Mouse (Mus musculus): ENCODE data around the gene Akt3. TPM values are rescaled to one million over a fixed set of nuclear protein-coding genes. Genes with fewer than 3 reads are reported as not detected.
A peak's percentile ranks its signal among the peaks of the same experiment; 100 is the strongest.

The Akt3 gene
- polyA plus RNA-seq, 2 experiments: 7.2 to 14.5 TPM

DNA sequence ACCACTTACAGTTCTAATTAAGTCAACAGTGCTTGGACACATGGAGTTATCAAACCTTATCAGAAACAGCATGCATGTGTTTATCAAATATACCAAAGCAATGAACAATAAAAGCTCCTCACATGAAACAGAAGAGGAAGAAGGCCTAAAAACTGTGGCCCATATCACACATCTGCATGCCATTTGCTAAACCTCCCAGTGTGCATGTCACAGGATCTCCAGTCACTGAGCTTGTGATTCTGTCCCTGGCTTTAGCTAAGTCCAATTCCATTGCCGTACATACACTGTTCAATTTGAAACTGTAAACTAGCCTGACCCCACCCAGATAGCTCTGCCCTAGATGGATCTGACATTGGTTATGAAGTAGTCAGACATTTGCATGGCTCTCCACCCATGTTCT lies 9.6 kb upstream of the Akt3 start:
- H3K4me1 ChIP-seq (ENCODE audit: control insufficient read depth, insufficient read depth, low read length): no peaks in the 10 kb centered on the region
- no peaks in the 10 kb centered on the region for H3K36me3 ChIP-seq (ENCODE audit: control insufficient read depth, insufficient read depth, low read length)
- H3K9me3 ChIP-seq (ENCODE audit: control insufficient read depth, low read length): no peaks in the 10 kb centered on the region
- no peaks in the 10 kb centered on the region for H3K27me3 ChIP-seq (ENCODE audit: control insufficient read depth, insufficient read depth, low read length)
- no peak for DNase-seq (ENCODE audit: low spot score)
- 67% methylated on average over 1 of the region's 1 CpGs for WGBS
- H3K9ac ChIP-seq (ENCODE audit: low read depth, low read length, severe bottlenecking): no peak overlapping the region
- no peak for TF ChIP-seq POLR2A (IDR thresholded peaks at IDR 0.05; ENCODE audit: borderline replicate concordance, extremely low read depth, insufficient read depth, insufficient read length)
- ATAC-seq (ENCODE audit: low FRiP score, low read depth): no peak
- H3K4me2 ChIP-seq (replicated peaks; ENCODE audit: low read depth, low read length, severe bottlenecking): no peak overlapping the region
- H3K27ac ChIP-seq (replicated peaks; ENCODE audit: low read depth, low read length): no peak overlapping the region
- H3K4me3 ChIP-seq (replicated peaks; ENCODE audit: low read length): no peak overlapping the region

DNA sequence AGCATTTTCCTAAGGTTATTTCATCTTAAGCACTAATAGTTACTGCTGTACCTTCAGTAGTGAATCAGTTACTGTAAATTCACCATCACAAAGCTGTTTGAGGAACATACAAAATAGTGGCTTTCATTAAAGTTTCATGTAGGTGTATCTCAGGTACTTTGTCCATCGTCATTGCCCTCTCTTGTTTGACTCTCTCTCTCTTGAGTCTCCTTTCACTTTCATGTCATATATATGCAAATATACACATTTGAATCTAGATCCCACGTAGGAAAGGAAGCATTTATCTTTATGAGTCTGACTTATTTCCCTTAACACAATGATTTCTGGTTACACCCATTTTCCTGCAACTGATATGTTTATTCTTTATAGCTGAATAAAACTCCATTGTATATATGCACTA lies 4.9 kb upstream of the Akt3 start:
- H3K4me3 ChIP-seq (replicated peaks; ENCODE audit: low read length): no peak overlapping the region

DNA sequence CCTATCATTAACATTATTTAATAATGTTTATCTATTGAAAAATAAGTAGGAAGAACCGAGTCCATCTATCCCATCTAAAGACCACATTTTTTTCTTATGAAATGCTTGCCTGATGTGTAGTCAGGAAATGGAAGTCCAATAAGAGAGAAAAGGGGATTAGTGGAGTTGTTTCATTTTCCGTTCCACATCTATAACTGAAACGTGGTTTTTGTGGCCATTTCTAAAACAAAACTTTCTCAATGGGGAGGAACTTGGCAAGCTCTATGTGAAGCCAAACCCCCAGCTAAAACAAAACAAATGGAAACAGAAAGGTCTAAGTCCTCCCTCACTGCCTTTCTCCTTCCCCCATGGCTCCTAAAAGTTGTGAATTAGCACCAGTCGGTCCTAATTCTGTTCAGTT lies 2.8 kb upstream of the Akt3 start:
- H3K4me1 ChIP-seq (ENCODE audit: control insufficient read depth, insufficient read depth, low read length): peaks cover 16% of the 10 kb centered on the region
- TF ChIP-seq POLR2A (IDR thresholded peaks at IDR 0.05; ENCODE audit: borderline replicate concordance, extremely low read depth, insufficient read depth, insufficient read length): no peak
- H3K27me3 ChIP-seq (ENCODE audit: control insufficient read depth, insufficient read depth, low read length): no peaks in the 10 kb centered on the region
- no peaks in the 10 kb centered on the region for H3K36me3 ChIP-seq (ENCODE audit: control insufficient read depth, insufficient read depth, low read length)
- 32% methylated on average over 4 of the region's 4 CpGs for WGBS
- no peak overlapping the region for H3K9ac ChIP-seq (ENCODE audit: low read depth, low read length, severe bottlenecking)
- no peaks in the 10 kb centered on the region for H3K9me3 ChIP-seq (ENCODE audit: control insufficient read depth, low read length)
- H3K4me3 ChIP-seq (replicated peaks; ENCODE audit: low read length): no peak overlapping the region
- ATAC-seq (ENCODE audit: low FRiP score, low read depth) (no peak), DNase-seq (ENCODE audit: low spot score) (peak; percentile 14)
- H3K4me2 ChIP-seq (replicated peaks; ENCODE audit: low read depth, low read length, severe bottlenecking): no peak overlapping the region
- no peak overlapping the region for H3K27ac ChIP-seq (replicated peaks; ENCODE audit: low read depth, low read length)

More for the DNA sequence above, 4.9 kb upstream of the Akt3 start:
- Histone ChIP-seq H3K9ac (ENCODE audit: low read depth, low read length, severe bottlenecking) (no peak overlapping the region), H3K4me1 (ENCODE audit: control insufficient read depth, insufficient read depth, low read length) (peaks cover 16% of the 10 kb centered on the region), H3K4me2 (replicated peaks; ENCODE audit: low read depth, low read length, severe bottlenecking) (no peak overlapping the region), H3K27ac (replicated peaks; ENCODE audit: low read depth, low read length) (no peak overlapping the region), H3K9me3 (ENCODE audit: control insufficient read depth, low read length) (no peaks in the 10 kb centered on the region), H3K36me3 (ENCODE audit: control insufficient read depth, insufficient read depth, low read length) (no peaks in the 10 kb centered on the region), H3K27me3 (ENCODE audit: control insufficient read depth, insufficient read depth, low read length) (no peaks in the 10 kb centered on the region)
- ATAC-seq (ENCODE audit: low FRiP score, low read depth) (no peak), DNase-seq (ENCODE audit: low spot score) (no peak)
- 79% methylated on average over 2 of the region's 2 CpGs for WGBS
- TF ChIP-seq POLR2A (IDR thresholded peaks at IDR 0.05; ENCODE audit: borderline replicate concordance, extremely low read depth, insufficient read depth, insufficient read length): no peak

DNA sequence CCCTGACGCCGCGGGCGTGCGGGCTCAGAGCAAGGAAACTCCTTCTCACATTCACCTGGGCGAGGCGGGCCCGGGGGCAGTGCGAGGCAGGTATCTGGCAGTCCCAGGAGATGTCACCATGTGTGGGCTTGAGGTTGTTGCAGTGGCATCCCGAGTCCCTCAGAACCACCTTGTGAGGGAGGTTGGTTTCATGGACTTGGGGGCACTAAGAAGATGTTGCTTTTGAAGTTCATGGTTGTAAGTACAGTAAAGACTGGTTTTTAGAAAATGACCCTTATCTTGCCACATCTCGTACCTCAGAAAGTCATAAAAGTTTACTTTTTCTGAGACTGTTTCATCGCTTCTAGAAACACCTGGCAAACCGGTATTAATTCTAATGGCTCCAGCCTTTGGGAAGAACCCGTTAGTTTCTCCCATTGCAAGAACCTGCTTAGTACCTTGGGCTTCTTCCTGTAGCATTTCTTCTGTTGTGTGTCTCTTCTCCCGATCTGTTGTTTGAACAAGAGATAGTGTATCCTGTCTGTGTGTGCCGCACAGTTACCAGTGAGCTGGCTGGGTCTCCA lies 1.1 kb upstream of the Akt3 start:
- H3K9ac ChIP-seq (ENCODE audit: low read depth, low read length, severe bottlenecking): peak overlapping the region; percentile 89
- TF ChIP-seq POLR2A (IDR thresholded peaks at IDR 0.05; ENCODE audit: borderline replicate concordance, extremely low read depth, insufficient read depth, insufficient read length): no peak

DNA sequence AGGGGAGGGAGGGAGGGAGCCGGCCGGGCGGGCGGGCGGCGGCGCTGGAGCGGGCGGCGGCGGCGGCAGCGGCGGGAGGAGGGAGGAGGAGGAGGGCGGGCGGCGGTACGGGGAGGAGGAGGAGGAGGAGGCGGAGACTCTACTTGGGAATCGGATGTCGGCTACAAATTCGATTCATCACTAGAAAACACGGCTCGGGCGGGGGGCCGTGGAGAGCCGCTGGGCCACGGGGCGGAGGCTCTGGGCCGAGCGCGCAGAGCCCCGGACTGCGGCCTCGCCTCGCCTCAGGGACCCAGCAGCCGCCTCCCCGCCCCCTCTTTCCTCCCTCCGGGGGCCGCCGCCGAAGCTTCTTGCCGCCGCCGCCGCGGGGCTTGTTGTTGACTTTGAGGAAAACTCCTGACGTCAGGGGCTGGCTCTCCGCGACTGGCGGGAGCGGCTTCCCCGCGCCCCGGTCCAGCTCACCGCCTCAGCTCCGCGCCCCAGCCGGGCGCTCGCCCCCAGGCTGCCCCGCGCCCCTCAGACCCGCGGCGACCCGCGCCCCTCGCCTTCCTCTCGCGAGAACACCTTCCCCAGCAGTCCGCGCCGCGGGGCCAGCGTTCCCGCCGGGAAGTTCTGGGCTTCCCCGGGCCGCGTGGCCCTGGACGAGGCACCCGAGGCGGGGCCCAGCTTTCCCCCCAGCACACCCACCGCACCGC lies 487 bp upstream of the Akt3 start:
- TF ChIP-seq POLR2A (IDR thresholded peaks at IDR 0.05; ENCODE audit: borderline replicate concordance, extremely low read depth, insufficient read depth, insufficient read length): no peak
- ATAC-seq (ENCODE audit: low FRiP score, low read depth) (peak; percentile 91), DNase-seq (ENCODE audit: low spot score) (peak; percentile 92)
- Histone ChIP-seq H3K9me3 (ENCODE audit: control insufficient read depth, low read length) (no peaks in the 10 kb centered on the region), H3K4me2 (replicated peaks; ENCODE audit: low read depth, low read length, severe bottlenecking) (peak overlapping the region; percentile 90), H3K27me3 (ENCODE audit: control insufficient read depth, insufficient read depth, low read length) (no peaks in the 10 kb centered on the region), H3K4me1 (ENCODE audit: control insufficient read depth, insufficient read depth, low read length) (peaks cover 16% of the 10 kb centered on the region), H3K9ac (ENCODE audit: low read depth, low read length, severe bottlenecking) (peak overlapping the region; percentile 89), H3K4me3 (replicated peaks; ENCODE audit: low read length) (peak overlapping the region; percentile 93), H3K36me3 (ENCODE audit: control insufficient read depth, insufficient read depth, low read length) (no peaks in the 10 kb centered on the region), H3K27ac (replicated peaks; ENCODE audit: low read depth, low read length) (peak overlapping the region; percentile 95)
- under 1% methylated on average over 23 of the region's 86 CpGs for WGBS

More for the DNA sequence above, 1.1 kb upstream of the Akt3 start:
- DNase-seq (ENCODE audit: low spot score) (no peak), ATAC-seq (ENCODE audit: low FRiP score, low read depth) (no peak)
- Histone ChIP-seq H3K9me3 (ENCODE audit: control insufficient read depth, low read length) (no peaks in the 10 kb centered on the region), H3K4me1 (ENCODE audit: control insufficient read depth, insufficient read depth, low read length) (peaks cover 16% of the 10 kb centered on the region), H3K4me3 (replicated peaks; ENCODE audit: low read length) (peak overlapping the region; percentile 93), H3K4me2 (replicated peaks; ENCODE audit: low read depth, low read length, severe bottlenecking) (peak overlapping the region; percentile 90), H3K36me3 (ENCODE audit: control insufficient read depth, insufficient read depth, low read length) (no peaks in the 10 kb centered on the region), H3K27ac (replicated peaks; ENCODE audit: low read depth, low read length) (peak overlapping the region; percentile 95), H3K27me3 (ENCODE audit: control insufficient read depth, insufficient read depth, low read length) (no peaks in the 10 kb centered on the region)
- WGBS: 18% methylated on average over 16 of the region's 16 CpGs
